Mouse (Mus musculus) hindbrain, embryonic 13.5 days (tissue): Measurements from ENCODE around the gene Lrrc66. TPM values are rescaled to one million over a fixed set of nuclear protein-coding genes. Genes with fewer than 3 reads are reported as not detected.
"Not testable (repeated sequence)": the region's sequence is repeated elsewhere in the genome, so short reads cannot be mapped to it uniquely, and the experiment has no call there.

Experiments
- ATAC-seq: fragments of 200-750 bp; cut with Nextera tagmentation; 2 replicates; pipeline ENCODE4 v1.8.0; 2017; ENCODE audit warnings: moderate TSS enrichment; ENCODE audit not compliant: low FRiP score
- H3K27ac ChIP-seq: fragments of 300-500 bp; sonication (generic); 2 replicates; pipeline ENCODE4 v1.5.1; 2015; ENCODE audit warnings: inconsistent platforms, mild to moderate bottlenecking, moderate library complexity
- H3K27me3 ChIP-seq: fragments of 300-500 bp; sonication (generic); 2 replicates; pipeline ENCODE4 v1.6.1; 2015; ENCODE audit warnings: mild to moderate bottlenecking, inconsistent platforms
- H3K36me3 ChIP-seq: fragments of 300-500 bp; sonication (generic); 2 replicates; pipeline ENCODE4 v1.6.1; 2015; ENCODE audit warnings: mild to moderate bottlenecking, inconsistent platforms
- H3K4me1 ChIP-seq: fragments of 300-500 bp; sonication (generic); replicated peaks from 2 replicates; pipeline ENCODE4 v1.6.1; 2015; ENCODE audit warnings: inconsistent platforms
- H3K4me2 ChIP-seq: fragments of 300-500 bp; sonication (generic); 2 replicates; pipeline ENCODE4 v1.6.1; 2015; ENCODE audit warnings: inconsistent platforms, mild to moderate bottlenecking, moderate library complexity
- H3K4me3 ChIP-seq: fragments of 300-500 bp; sonication (generic); 2 replicates; pipeline ENCODE4 v1.5.1; 2015; ENCODE audit warnings: mild to moderate bottlenecking, inconsistent platforms
- H3K9ac ChIP-seq: fragments of 300-500 bp; sonication (generic); 2 replicates; pipeline ENCODE4 v1.6.1; 2015; ENCODE audit warnings: mild to moderate bottlenecking, inconsistent platforms
- H3K9me3 ChIP-seq: fragments of 300-500 bp; sonication (generic); 2 replicates; pipeline ENCODE4 v1.6.1; 2016; ENCODE audit warnings: inconsistent platforms
- WGBS: fragments of 180-500 bp; shearing (Covaris S2); methylation state at CpG from one replicate; pipeline ENCODE4 v1.1.7; 2015; 5-methylcytosine and 5-hydroxymethylcytosine counted together
- polyA plus RNA-seq: library from polyadenylated mRNA; unstranded; fragments of >200 nt; fragmentation: Nextera tagmentation; extraction: Ambion mirVana; gene quantifications from 2 replicates; pipeline ENCODE4 v1.2.1, GENCODE M21; 2015

Lrrc66 gene
- polyA plus RNA-seq, 1 experiment from 2014 or later = not detected

- Histone ChIP-seq H3K27me3 (no peaks in the 10 kb centered on the region), H3K36me3 (no peaks in the 10 kb centered on the region), H3K27ac (no peak overlapping the region), H3K9ac (no peak overlapping the region), H3K4me3 (no peak overlapping the region), H3K4me1 (peaks cover 15% of the 10 kb centered on the region), H3K4me2 (no peak overlapping the region), H3K9me3 (peaks cover under 1% of the 10 kb centered on the region)
- ATAC-seq = no peak
- WGBS = 91% methylated on average over 6 of the region's 6 CpGs
These were observed 27.4 kb downstream of the Lrrc66 start for GRCm38 (mm10) chr5:73604964-73605363.

- no peaks in the 10 kb centered on the region for H3K27me3 ChIP-seq
- H3K4me1 ChIP-seq = peaks cover 16% of the 10 kb centered on the region
- WGBS = 73% methylated on average over 6 of the region's 6 CpGs
- H3K9ac ChIP-seq = no peak overlapping the region
- ATAC-seq = no peak
- H3K27ac ChIP-seq = no peak overlapping the region
- no peak overlapping the region for H3K4me3 ChIP-seq
- no peak overlapping the region for H3K4me2 ChIP-seq
- H3K9me3 ChIP-seq = no peaks in the 10 kb centered on the region; the same call in 1 of the 2 replicates
- H3K36me3 ChIP-seq = no peaks in the 10 kb centered on the region
These were observed 27.8 kb downstream of the Lrrc66 start for GRCm38 (mm10) chr5:73604542-73604941.

- H3K27ac ChIP-seq = no peak overlapping the region
- H3K36me3 ChIP-seq = no peaks in the 10 kb centered on the region
- no peak overlapping the region for H3K4me2 ChIP-seq
- peaks cover 23% of the 10 kb centered on the region for H3K4me1 ChIP-seq
- H3K27me3 ChIP-seq = no peaks in the 10 kb centered on the region
- WGBS = 82% methylated on average over 3 of the region's 3 CpGs
- no peak overlapping the region for H3K4me3 ChIP-seq
- H3K9ac ChIP-seq = no peak overlapping the region
- no peak for ATAC-seq
- no peaks in the 10 kb centered on the region; the same call in 1 of the 2 replicates for H3K9me3 ChIP-seq
These were observed 29.5 kb downstream of the Lrrc66 start for GRCm38 (mm10) chr5:73602865-73603264.

- 36% methylated on average over 8 of the region's 8 CpGs for WGBS
- no peak overlapping the region for H3K4me2 ChIP-seq
- no peaks in the 10 kb centered on the region; the same call in 1 of the 2 replicates for H3K9me3 ChIP-seq
- no peak overlapping the region for H3K27ac ChIP-seq
- 0 out of 2 replicates have a peak, but pooled peaks have one; percentile 57 for ATAC-seq
- H3K4me3 ChIP-seq = no peak overlapping the region
- H3K9ac ChIP-seq = no peak overlapping the region
- H3K4me1 ChIP-seq = peaks cover 23% of the 10 kb centered on the region
- no peaks in the 10 kb centered on the region for H3K36me3 ChIP-seq
- H3K27me3 ChIP-seq = no peaks in the 10 kb centered on the region
These were observed 31.0 kb downstream of the Lrrc66 start for GRCm38 (mm10) chr5:73601361-73601763.

GRCm38 (mm10) chr5:73599991-73600390, 32.3 kb downstream of the Lrrc66 start:
- Histone ChIP-seq H3K4me2 (no peak overlapping the region), H3K27ac (no peak overlapping the region), H3K4me3 (no peak overlapping the region), H3K27me3 (no peaks in the 10 kb centered on the region), H3K9me3 (no peaks in the 10 kb centered on the region), H3K36me3 (no peaks in the 10 kb centered on the region), H3K9ac (no peak overlapping the region), H3K4me1 (peaks cover 23% of the 10 kb centered on the region)
- 88% methylated on average over 2 of the region's 2 CpGs for WGBS
- ATAC-seq = no peak

GRCm38 (mm10) chr5:73598943-73599695, 33.2 kb downstream of the Lrrc66 start:
- Histone ChIP-seq H3K9me3 (no peaks in the 10 kb centered on the region), H3K27ac (0 out of 2 replicates have a peak overlapping the region, but pooled peaks have one; percentile 52), H3K36me3 (no peaks in the 10 kb centered on the region), H3K4me2 (no peak overlapping the region), H3K9ac (no peak overlapping the region), H3K27me3 (no peaks in the 10 kb centered on the region), H3K4me1 (peaks cover 23% of the 10 kb centered on the region), H3K4me3 (no peak overlapping the region)
- WGBS = 65% methylated on average over 5 of the region's 5 CpGs
- peak; percentile 77; the same call in 1 of the 2 replicates for ATAC-seq

- no peak overlapping the region for H3K4me3 ChIP-seq
- H3K9me3 ChIP-seq = no peaks in the 10 kb centered on the region
- H3K9ac ChIP-seq = no peak overlapping the region
- no peak overlapping the region for H3K4me2 ChIP-seq
- ATAC-seq = no peak
- 76% methylated on average over 3 of the region's 3 CpGs for WGBS
- H3K27me3 ChIP-seq = no peaks in the 10 kb centered on the region
- H3K27ac ChIP-seq = no peak overlapping the region
- H3K4me1 ChIP-seq = peaks cover 11% of the 10 kb centered on the region
- no peaks in the 10 kb centered on the region for H3K36me3 ChIP-seq
These were observed 45.2 kb downstream of the Lrrc66 start for GRCm38 (mm10) chr5:73587119-73587518.

- 45% methylated on average over 4 of the region's 4 CpGs for WGBS
- H3K36me3 ChIP-seq = no peaks in the 10 kb centered on the region
- no peak overlapping the region for H3K9ac ChIP-seq
- H3K4me1 ChIP-seq = peaks cover 11% of the 10 kb centered on the region
- ATAC-seq = no peak
- H3K9me3 ChIP-seq = no peaks in the 10 kb centered on the region
- no peak overlapping the region for H3K4me2 ChIP-seq
- no peak overlapping the region for H3K4me3 ChIP-seq
- H3K27ac ChIP-seq = peak overlapping the region; percentile 49; the same call in 1 of the 2 replicates
- H3K27me3 ChIP-seq = no peaks in the 10 kb centered on the region
These were observed 45.7 kb downstream of the Lrrc66 start for GRCm38 (mm10) chr5:73586597-73586996.

GRCm38 (mm10) chr5:73585212-73586115, 46.9 kb downstream of the Lrrc66 start:
- H3K27ac ChIP-seq = peak overlapping the region; percentile 79
- WGBS = 21% methylated on average over 7 of the region's 7 CpGs
- H3K36me3 ChIP-seq = no peaks in the 10 kb centered on the region
- no peak overlapping the region for H3K9ac ChIP-seq
- H3K9me3 ChIP-seq = no peaks in the 10 kb centered on the region
- H3K4me2 ChIP-seq = no peak overlapping the region
- H3K4me3 ChIP-seq = no peak overlapping the region
- no peaks in the 10 kb centered on the region for H3K27me3 ChIP-seq
- peak; percentile 43; the same call in 1 of the 2 replicates for ATAC-seq
- peaks cover 11% of the 10 kb centered on the region for H3K4me1 ChIP-seq

GRCm38 (mm10) chr5:73584011-73584410, 48.3 kb downstream of the Lrrc66 start:
- WGBS = 72% methylated on average over 6 of the region's 6 CpGs

GRCm38 (mm10) chr5:73578131-73578530, 54.2 kb downstream of the Lrrc66 start:
- Histone ChIP-seq H3K9me3 (no peaks in the 10 kb centered on the region), H3K27ac (no peak overlapping the region), H3K4me2 (no peak overlapping the region), H3K4me3 (no peak overlapping the region), H3K27me3 (no peaks in the 10 kb centered on the region), H3K36me3 (no peaks in the 10 kb centered on the region), H3K4me1 (0 out of 2 replicates have a peak, but pooled peaks cover 6% of the 10 kb centered on the region), H3K9ac (no peak overlapping the region)
- WGBS = 85% methylated on average over 3 of the region's 3 CpGs
- ATAC-seq = no peak

More at GRCm38 (mm10) chr5:73584011-73584410, 48.3 kb downstream of the Lrrc66 start:
- not testable (repeated sequence) for H3K4me3 ChIP-seq, H3K27me3 ChIP-seq, H3K9me3 ChIP-seq, H3K9ac ChIP-seq, H3K27ac ChIP-seq, H3K4me2 ChIP-seq, H3K36me3 ChIP-seq, ATAC-seq
- peaks cover 11% of the 10 kb centered on the region for H3K4me1 ChIP-seq

GRCm38 (mm10) chr5:73576708-73577107, 55.6 kb downstream of the Lrrc66 start:
- Histone ChIP-seq H3K4me1 (0 out of 2 replicates have a peak, but pooled peaks cover 6% of the 10 kb centered on the region), H3K9me3 (no peaks in the 10 kb centered on the region), H3K36me3 (no peaks in the 10 kb centered on the region), H3K27me3 (no peaks in the 10 kb centered on the region), H3K4me3 (no peak overlapping the region), H3K4me2 (no peak overlapping the region), H3K27ac (no peak overlapping the region), H3K9ac (no peak overlapping the region)
- 62% methylated on average over 7 of the region's 7 CpGs for WGBS
- no peak for ATAC-seq
